Mouse (Mus musculus): Measurements from ENCODE around the gene Catsperg1.

DNA sequence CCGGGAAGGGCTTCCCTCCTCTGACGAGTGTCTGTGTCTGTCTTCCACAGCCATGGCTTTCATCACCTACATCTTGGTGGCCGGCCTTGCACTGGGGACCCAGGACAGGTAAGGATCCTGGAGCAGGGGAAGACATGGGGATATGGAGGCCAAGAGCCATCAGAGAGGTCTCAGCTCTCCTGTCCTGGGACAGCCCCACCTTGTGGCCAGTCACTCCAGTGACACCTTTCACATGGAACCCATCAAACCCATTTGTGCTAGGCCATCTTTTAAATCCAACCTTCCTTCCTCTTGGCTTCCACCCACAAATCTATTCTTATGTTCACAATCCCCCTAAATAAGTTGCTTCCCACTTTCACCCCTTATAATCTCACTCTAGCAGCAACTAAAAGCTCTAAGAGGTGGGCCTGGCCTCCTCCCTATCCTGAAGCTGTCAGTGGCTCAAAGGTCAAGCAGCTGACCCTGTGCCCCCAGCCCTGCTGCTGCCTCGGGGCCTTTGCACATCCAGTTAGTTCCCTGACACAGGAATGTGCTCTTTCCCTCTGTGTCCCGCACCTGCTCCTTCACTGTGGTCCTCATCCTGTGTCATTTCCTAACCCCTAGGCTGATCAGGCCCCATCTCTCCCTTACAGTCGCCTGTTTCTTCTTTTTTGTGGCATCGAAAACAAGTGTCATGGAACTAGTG, 31.0 kb upstream of the Catsperg1 start:
- TF ChIP-seq CTCF (conservative IDR thresholded peaks at IDR 0.05; ENCODE audit: low read length) (peak; percentile 51), POU5F1 (IDR thresholded peaks at IDR 0.05; ENCODE audit: borderline replicate concordance, low read length) (no peak), NANOG (IDR thresholded peaks at IDR 0.05; ENCODE audit: borderline replicate concordance, low read length) (no peak)

Measured in E14TG2a.4 (cell line).